In genomic region chr10:75016481-75016880, GRCm38 (mm10) we compare ENCODE assay signal across 33 mouse cellular contexts. TPM values are rescaled to one million over a fixed set of nuclear protein-coding genes. Genes with fewer than 3 reads are reported as not detected.
DNase-seq lines count a peak whose midpoint lies in the region; ATAC-seq lines count a peak whose summit lies in the region.
"Had no signal": no experiment of that assay in that cellular context is flagged by ENCODE, and none has a peak within 500 bp of the region (broad histone marks: within the 10 kb centered on the region; RNA-seq: fewer than 3 reads in every experiment).

No protein-coding gene starts in this region.

- H3K27me3 ChIP-seq in neural tube, embryonic 13.5 days: no peaks in the 10 kb centered on the region
- no peaks in the 10 kb centered on the region for H3K27me3 ChIP-seq in neural tube, embryonic 15.5 days (replicated peaks)
- H3K27me3 ChIP-seq: CH12.LX; embryonic facial prominence, embryonic 13.5 days; forebrain, embryonic 13.5 days had no signal

- 0 out of 2 replicates have a peak overlapping the region, but pooled peaks have one; percentile 23 for H3K27ac ChIP-seq in neural tube, embryonic 13.5 days (replicated peaks)
- H3K27ac ChIP-seq in neural tube, embryonic 15.5 days (replicated peaks): no peak overlapping the region
- H3K27ac ChIP-seq: embryonic facial prominence, embryonic 10.5 days; embryonic facial prominence, embryonic 13.5 days; forebrain, embryonic 13.5 days; gastrocnemius, adult 2 months; heart, embryonic 15.5 days; hindbrain, embryonic 10.5 days; hindbrain, embryonic 13.5 days had no signal

- 0 out of 2 replicates have a peak, but pooled peaks cover 3% of the 10 kb centered on the region for H3K4me1 ChIP-seq in neural tube, embryonic 13.5 days (replicated peaks)
- H3K4me1 ChIP-seq in neural tube, embryonic 15.5 days: peaks cover 3% of the 10 kb centered on the region; the same call in 1 of the 2 replicates
- H3K4me1 ChIP-seq: embryonic facial prominence, embryonic 13.5 days; heart, embryonic 12.5 days; heart, embryonic 15.5 days had no signal

- no peak overlapping the region for H3K4me2 ChIP-seq in neural tube, embryonic 13.5 days
- H3K4me2 ChIP-seq in neural tube, embryonic 15.5 days: no peak overlapping the region
- H3K4me2 ChIP-seq: embryonic facial prominence, embryonic 13.5 days; forebrain, embryonic 13.5 days; heart, embryonic 12.5 days; heart, embryonic 15.5 days; hindbrain, embryonic 13.5 days had no signal

- intact Hi-C loops in left cerebral cortex, postnatal 4 days (cut with DNase I): no loop called here
- intact Hi-C loops in left cerebral cortex, postnatal 10 days (cut with DNase I): loop anchor here (5.0 kb wide), 1 partner anchor 49 kb away; the partner anchor contains the start of gene Gnaz

- H3K4me3 ChIP-seq in neural tube, embryonic 13.5 days: no peak overlapping the region
- H3K4me3 ChIP-seq in neural tube, embryonic 15.5 days (replicated peaks): no peak overlapping the region
- H3K4me3 ChIP-seq: embryonic facial prominence, embryonic 10.5 days; embryonic facial prominence, embryonic 13.5 days; erythroblast, embryonic 14.5 days; forebrain, embryonic 13.5 days; gastrocnemius, adult 2 months; heart, embryonic 12.5 days; heart, embryonic 15.5 days; hindbrain, embryonic 10.5 days; hindbrain, embryonic 13.5 days had no signal

- H3K9ac ChIP-seq in neural tube, embryonic 13.5 days: no peak overlapping the region
- H3K9ac ChIP-seq in neural tube, embryonic 15.5 days (replicated peaks): no peak overlapping the region
- H3K9ac ChIP-seq: embryonic facial prominence, embryonic 13.5 days; forebrain, embryonic 13.5 days; forebrain, postnatal 0 days; heart, embryonic 12.5 days; heart, embryonic 15.5 days; hindbrain, embryonic 13.5 days had no signal

- H3K36me3 ChIP-seq in neural tube, embryonic 13.5 days: peaks cover 15% of the 10 kb centered on the region
- peaks cover 11% of the 10 kb centered on the region; the same call in 1 of the 2 replicates for H3K36me3 ChIP-seq in neural tube, embryonic 15.5 days
- H3K36me3 ChIP-seq: embryonic facial prominence, embryonic 10.5 days; embryonic facial prominence, embryonic 13.5 days; G1E; heart, embryonic 12.5 days; heart, embryonic 15.5 days had no signal

- no peak for ATAC-seq in neural tube, embryonic 13.5 days (ENCODE audit: low read depth)
- ATAC-seq in neural tube, embryonic 15.5 days (ENCODE audit: low FRiP score): no peak
- ATAC-seq: forebrain, embryonic 13.5 days; forebrain, postnatal 0 days; intestine, postnatal 0 days; Patski had no signal

- DNase-seq in cerebellum, postnatal 14 days: peak; percentile 56 to 57
- DNase-seq in cerebellum, adult 18-20 months: no peak
- DNase-seq in left cerebral cortex, postnatal 4 days: peak; percentile 55
- no peak for DNase-seq in left cerebral cortex, postnatal 10 days (ENCODE audit: extremely low spot score in 1 of 2, low spot score in 2 of 2)
- DNase-seq: adrenal gland, adult 2 months; adrenal gland, postnatal 14 days; B cell, adult 2 months; cerebellum, adult 11-12 months; cerebellum, adult 9-10 months; cerebellum, postnatal 36 days; embryo, embryonic 11 days; forebrain, postnatal 0 days; gastrocnemius, adult 2 months; gastrocnemius, postnatal 14 days; heart, adult 11 months; heart, postnatal 10 days; heart, postnatal 36 days had no signal

- H3K9me3 ChIP-seq in neural tube, embryonic 13.5 days: no peaks in the 10 kb centered on the region
- no peaks in the 10 kb centered on the region for H3K9me3 ChIP-seq in neural tube, embryonic 15.5 days (replicated peaks)
- H3K9me3 ChIP-seq: embryonic facial prominence, embryonic 10.5 days; embryonic facial prominence, embryonic 13.5 days; forebrain, embryonic 13.5 days; heart, embryonic 12.5 days; heart, embryonic 15.5 days; hindbrain, embryonic 10.5 days; hindbrain, embryonic 13.5 days had no signal

- WGBS in neural tube, embryonic 13.5 days: 79% methylated on average over 4 of the region's 4 CpGs
- 71% methylated on average over 4 of the region's 4 CpGs for WGBS in neural tube, embryonic 15.5 days

RNA-seq across cellular contexts. Expression of gene Rsph14, which starts 15.9 kb away (rescaled TPM):
- under 1 TPM; 0.70 to 0.81 TPM for total RNA-seq in left cerebral cortex, postnatal 4 days (2021)
- total RNA-seq in left cerebral cortex, postnatal 10 days (2021): under 1 TPM; 0.53 to 0.64 TPM
- polyA plus RNA-seq in neural tube, embryonic 13.5 days (2015; fragmentation: Nextera tagmentation; extraction: Ambion mirVana): 0.35 TPM in 1 of 2 replicates, not detected in the other
- 0.46 and 0.58 TPM in 2 replicates for polyA plus RNA-seq in neural tube, embryonic 15.5 days (2015; fragmentation: Nextera tagmentation; extraction: Ambion mirVana)
- total RNA-seq: CH12.LX; gastrocnemius, adult 2 months; gastrocnemius, postnatal 14 days; gastrocnemius, postnatal 4 days; heart, postnatal 10 days; heart, postnatal 36 days had no signal
- polyA plus RNA-seq: adrenal gland, adult 2 months; embryonic facial prominence, embryonic 10.5 days; embryonic facial prominence, embryonic 13.5 days; erythroblast, embryonic 14.5 days; G1E; heart, embryonic 12.5 days; heart, embryonic 15.5 days; intestine, embryonic 14.5 days; intestine, postnatal 0 days; Patski had no signal

RNA-seq across cellular contexts. Expression of gene Rab36, which starts 20.4 kb away (rescaled TPM):
- 10 to 100 TPM; 35.5 to 36.1 TPM for total RNA-seq in left cerebral cortex, postnatal 4 days (2021)
- 10 to 100 TPM; 39.1 to 41.8 TPM for total RNA-seq in left cerebral cortex, postnatal 10 days (2021)
- polyA plus RNA-seq in neural tube, embryonic 13.5 days (2015; fragmentation: Nextera tagmentation; extraction: Ambion mirVana): 12.3 TPM in 2 replicates
- 16.7 and 17.4 TPM in 2 replicates for polyA plus RNA-seq in neural tube, embryonic 15.5 days (2015; fragmentation: Nextera tagmentation; extraction: Ambion mirVana)
- polyA plus RNA-seq: erythroblast, embryonic 14.5 days; G1E had no signal

RNA-seq across cellular contexts. Expression of gene Bcr, which starts 43.9 kb away (rescaled TPM):
- 10 to 100 TPM; 91.0 to 94.5 TPM for total RNA-seq in left cerebral cortex, postnatal 4 days (2021)
- 10 to 100 TPM; 73.1 to 76.3 TPM for total RNA-seq in left cerebral cortex, postnatal 10 days (2021)
- 14.5 and 16.8 TPM in 2 replicates for polyA plus RNA-seq in neural tube, embryonic 13.5 days (2015; fragmentation: Nextera tagmentation; extraction: Ambion mirVana)
- polyA plus RNA-seq in neural tube, embryonic 15.5 days (2015; fragmentation: Nextera tagmentation; extraction: Ambion mirVana): 13.9 and 15.6 TPM in 2 replicates
- polyA plus RNA-seq: G1E had no signal

RNA-seq across cellular contexts. Expression of gene Gnaz, which starts 49.5 kb away (rescaled TPM):
- 100 to 1,000 TPM; 134 to 150 TPM for total RNA-seq in left cerebral cortex, postnatal 4 days (2021)
- 100 to 1,000 TPM; 164 TPM for total RNA-seq in left cerebral cortex, postnatal 10 days (2021)
- polyA plus RNA-seq in neural tube, embryonic 13.5 days (2015; fragmentation: Nextera tagmentation; extraction: Ambion mirVana): 46.1 and 51.9 TPM in 2 replicates
- polyA plus RNA-seq in neural tube, embryonic 15.5 days (2015; fragmentation: Nextera tagmentation; extraction: Ambion mirVana): 70.2 and 87.5 TPM in 2 replicates

Comparison
In these comparisons a context has a peak if more than half of its experiments do, and no peak if none do; other contexts are left out.
1. DNase-seq: peak in cerebellum, postnatal 14 days (2 of 2) and left cerebral cortex, postnatal 4 days (single experiment); none in cerebellum, adult 18-20 months (0 of 2) and left cerebral cortex, postnatal 10 days (0 of 2).